Mouse (Mus musculus): ENCODE results near the gene Ifi211.
"Not testable (repeated sequence)": the region's sequence is repeated elsewhere in the genome, so short reads cannot be mapped to it uniquely, and the experiment has no call there.

Gene Ifi211

DNA sequence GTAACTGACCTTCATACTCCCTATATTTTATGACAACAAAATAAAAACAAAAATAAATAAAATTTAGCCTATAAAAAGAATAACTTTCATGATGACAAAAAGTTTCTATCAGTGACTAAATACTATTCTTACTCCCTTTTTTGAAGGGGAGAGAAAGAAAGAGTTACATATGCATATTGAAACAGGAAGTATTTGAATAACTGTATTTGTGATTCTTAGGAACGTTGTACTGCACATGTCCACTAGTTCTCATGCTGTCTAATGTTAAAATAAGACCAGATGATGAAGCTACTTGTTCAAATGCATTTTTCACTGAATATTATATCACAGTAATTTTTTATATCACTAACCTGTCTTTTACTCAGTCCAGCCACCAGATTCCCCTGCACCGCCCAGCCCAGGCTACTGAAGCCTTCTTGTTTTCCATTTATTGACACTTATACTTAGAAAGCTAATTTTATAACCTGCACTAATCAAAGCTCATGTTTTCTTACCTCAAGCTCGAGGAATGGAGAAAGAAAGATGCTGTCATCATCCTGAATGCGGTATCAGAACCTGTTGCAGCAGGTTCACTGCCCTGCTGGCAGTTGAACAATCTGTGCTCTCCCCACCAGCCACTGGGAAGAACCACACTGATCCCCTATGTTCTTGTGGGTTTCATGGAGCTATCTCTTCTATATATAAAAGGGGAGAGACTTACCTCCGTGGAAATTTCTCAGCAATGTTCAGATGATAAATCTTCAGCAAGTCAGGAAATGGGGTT, 33.4 kb downstream of the Ifi211 start:
- DNase-seq: not testable (repeated sequence)

DNA sequence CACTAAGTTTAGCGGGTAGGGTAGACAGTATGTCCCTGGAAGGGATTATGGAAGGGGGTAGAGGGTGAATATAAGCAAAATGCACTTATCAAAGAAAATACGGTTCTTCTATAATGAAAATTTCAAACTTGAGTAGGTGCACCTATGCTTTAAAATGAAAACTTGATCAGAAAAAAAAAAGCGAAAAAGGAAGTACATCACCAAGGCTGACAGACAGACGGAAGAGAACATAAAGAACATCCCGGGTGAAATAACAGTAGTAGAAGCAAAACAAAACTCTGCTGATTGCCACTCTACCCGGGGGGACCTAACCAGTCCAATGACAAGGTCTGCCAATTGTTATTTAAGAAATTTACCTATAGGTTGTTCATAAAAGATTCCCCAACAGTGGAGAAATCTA, 34.6 kb downstream of the Ifi211 start:
- DNase-seq: not testable (repeated sequence)

DNA sequence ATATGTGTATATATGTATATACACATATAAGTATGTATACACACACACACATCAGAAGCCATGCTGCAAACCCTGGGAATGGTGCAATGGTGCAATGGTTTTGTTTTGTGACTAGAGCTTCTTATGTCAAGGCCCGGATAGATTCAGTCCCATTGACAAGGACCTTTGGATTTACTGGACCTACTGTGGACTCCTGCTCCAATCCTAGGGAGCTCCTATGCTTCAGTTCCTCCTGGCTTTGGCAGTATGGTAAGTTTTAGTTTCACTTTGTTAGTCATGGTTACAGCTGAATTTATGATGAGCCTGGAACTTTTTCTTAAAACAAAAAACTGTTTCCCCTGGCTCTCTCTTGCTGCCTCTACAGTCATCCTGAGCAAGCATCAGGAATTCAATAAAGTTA, 35.7 kb downstream of the Ifi211 start:
- not testable (repeated sequence) for DNase-seq

DNA sequence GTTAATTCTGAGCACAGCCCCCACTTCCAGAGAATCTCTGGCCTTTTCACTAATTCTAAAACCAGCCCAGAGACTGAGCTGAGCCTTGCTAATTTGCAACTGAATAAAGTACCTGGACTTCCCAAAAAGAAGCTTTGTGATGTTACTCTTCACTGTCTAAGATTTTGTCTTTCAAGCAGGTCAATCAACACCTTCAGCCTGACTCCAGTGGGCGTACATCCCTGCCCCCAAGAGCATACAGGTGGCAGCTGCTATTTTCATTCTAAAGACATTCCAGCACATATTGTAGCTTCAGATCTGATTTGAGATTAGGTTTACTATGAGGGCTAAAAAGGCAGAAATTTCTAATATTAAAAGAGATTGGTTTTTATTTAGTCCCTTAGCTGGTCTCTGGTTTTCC, 44.3 kb downstream of the Ifi211 start:
- not testable (repeated sequence) for DNase-seq

DNA sequence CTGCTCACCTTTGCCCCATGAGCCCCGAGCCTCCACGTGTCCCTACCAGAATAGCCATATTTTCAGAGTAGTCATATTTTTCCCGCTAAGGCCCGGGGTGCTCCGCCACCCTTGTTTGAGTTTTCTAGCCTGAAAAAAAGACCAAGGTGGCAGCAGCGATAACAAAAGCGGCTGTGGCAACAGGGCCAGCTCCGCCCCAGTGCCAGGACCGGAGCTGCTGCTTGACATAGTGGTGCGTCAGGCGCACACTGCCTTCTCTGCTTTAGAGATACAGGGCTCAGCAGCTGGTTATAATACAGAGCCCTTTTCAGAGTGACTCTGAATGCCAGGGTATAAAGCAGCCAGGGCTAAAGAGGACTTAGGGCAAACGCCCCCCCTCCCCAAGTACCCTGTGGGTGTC, 46.3 kb downstream of the Ifi211 start:
- DNase-seq: no peak

DNA sequence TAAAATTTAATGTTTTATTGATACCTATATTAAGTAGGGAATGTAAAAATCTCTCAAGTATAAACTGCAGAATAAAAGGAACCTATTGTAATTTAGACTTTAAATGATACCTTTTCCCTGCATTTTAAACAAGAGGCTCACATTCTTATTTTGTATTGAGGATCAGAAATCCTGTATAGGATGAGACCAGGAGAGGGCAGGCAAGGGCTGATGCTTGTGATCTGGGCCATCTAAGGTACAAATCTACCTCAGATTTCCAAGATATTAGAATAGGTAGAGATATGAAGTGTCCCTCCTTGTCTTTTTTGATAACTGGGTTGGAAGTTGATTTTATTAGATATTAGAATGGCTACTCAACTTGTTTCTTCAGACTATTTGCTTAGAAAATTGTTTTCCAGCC, 59.1 kb downstream of the Ifi211 start:
- DNase-seq: not testable (repeated sequence)

DNA sequence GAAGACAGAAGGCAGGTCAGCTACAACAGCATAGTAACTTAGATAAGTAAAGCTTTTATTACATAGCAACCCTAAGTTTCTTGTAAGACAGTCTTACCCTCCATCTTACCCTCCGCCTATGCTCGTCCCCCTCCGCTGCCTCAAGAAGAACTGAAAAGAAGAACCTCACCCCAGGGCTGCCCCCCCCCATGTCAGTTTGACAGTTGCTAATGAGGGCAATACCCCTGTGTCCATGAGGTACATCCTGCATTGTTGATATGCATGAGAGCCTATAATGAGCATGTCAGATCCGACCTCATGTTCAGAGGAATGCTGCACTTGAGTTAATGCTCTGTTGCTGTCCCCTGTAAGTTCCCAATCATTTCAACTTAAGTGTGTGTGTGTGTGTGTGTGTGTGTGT, 60.0 kb downstream of the Ifi211 start:
- DNase-seq: not testable (repeated sequence)

Data from thymus, adult 18-20 months (tissue).